Mouse (Mus musculus) heart, postnatal 0 days (tissue): ENCODE results near the gene D10Jhu81e. TPM values are rescaled to one million over a fixed set of nuclear protein-coding genes. Genes with fewer than 3 reads are reported as not detected.

Experiments used
- ATAC-seq: fragments of 200-750 bp; cut with Nextera tagmentation; 2 replicates; pipeline ENCODE4 v1.8.0; 2017; ENCODE audit warnings: low read depth, moderate number of reproducible peaks, moderate library complexity; ENCODE audit not compliant: insufficient read depth
- DNase-seq: peaks from one replicate; pipeline ENCODE4 v3.0.0-alpha.2; 2016; ENCODE audit warnings: low spot score
- H3K27ac ChIP-seq: fragments of 300-500 bp; sonication (generic); 2 replicates; pipeline ENCODE4 v1.5.1; 2014; ENCODE audit warnings: low read depth, mild to moderate bottlenecking
- H3K27me3 ChIP-seq: fragments of 300-500 bp; sonication (generic); 2 replicates; pipeline ENCODE4 v1.6.1; 2014; ENCODE audit warnings: low read length, mixed read lengths; ENCODE audit not compliant: control insufficient read depth, insufficient read depth
- H3K36me3 ChIP-seq: fragments of 300-500 bp; sonication (generic); replicated peaks from 2 replicates; pipeline ENCODE4 v1.6.1; 2014; ENCODE audit warnings: low read length, mixed read lengths; ENCODE audit not compliant: control insufficient read depth, insufficient read depth
- H3K4me1 ChIP-seq: fragments of 300-500 bp; sonication (generic); 2 replicates; pipeline ENCODE4 v1.6.1; 2014; ENCODE audit warnings: antibody characterized with exemption; ENCODE audit not compliant: control insufficient read depth, insufficient read depth
- H3K4me2 ChIP-seq: fragments of 300-500 bp; sonication (generic); 2 replicates; pipeline ENCODE4 v1.6.1; 2014; ENCODE audit warnings: low read depth, mild to moderate bottlenecking, low read length, moderate library complexity
- H3K4me3 ChIP-seq: fragments of 300-500 bp; sonication (generic); 2 replicates; pipeline ENCODE4 v1.5.1; 2014; ENCODE audit warnings: low read depth, low read length
- H3K9ac ChIP-seq: fragments of 300-500 bp; sonication (generic); replicated peaks from 2 replicates; pipeline ENCODE4 v1.6.1; 2014; ENCODE audit warnings: low read depth, low read length, mixed read lengths
- H3K9me3 ChIP-seq: fragments of 300-500 bp; sonication (generic); replicated peaks from 2 replicates; pipeline ENCODE4 v1.6.1; 2016; ENCODE audit warnings: low read length; ENCODE audit not compliant: control insufficient read depth
- CTCF ChIP-seq: IDR thresholded peaks from 2 replicates; pipeline ENCODE4 v1.5.1; 2016; ENCODE audit warnings: antibody characterized with exemption, control low read depth, low read depth
- EP300 ChIP-seq: IDR thresholded peaks from 2 replicates; pipeline ENCODE4 v1.6.1; 2016; ENCODE audit warnings: antibody characterized with exemption, low read depth
- WGBS: fragments of 180-500 bp; shearing (Covaris S2); extraction: QIAGEN DNeasy Blood & Tissue Kit; methylation state at CpG from one replicate; pipeline ENCODE4 v1.1.7; 2014; 5-methylcytosine and 5-hydroxymethylcytosine counted together
- polyA plus RNA-seq: library from polyadenylated mRNA; unstranded; fragments of >200 nt; fragmentation: Nextera tagmentation; extraction: Ambion mirVana; gene quantifications from 2 replicates; pipeline ENCODE4 v1.2.1, GENCODE M21; 2015
- total RNA-seq: library from RNA; depleted of rRNA; stranded (reverse); fragments of >200 nt; gene quantifications from 2 replicates; pipeline ENCODE4 v1.2.3, GENCODE M21; 2014; ENCODE audit warnings: low replicate concordance; rRNA removed

D10Jhu81e gene
- total and polyA plus RNA-seq, 2 experiments from 2014 or later = 87.9 to 442 TPM

- H3K9ac ChIP-seq = no peak overlapping the region
- H3K4me1 ChIP-seq = no peaks in the 10 kb centered on the region
- H3K9me3 ChIP-seq = 0 out of 2 replicates have a peak, but pooled peaks cover 3% of the 10 kb centered on the region
- H3K4me3 ChIP-seq = no peak overlapping the region
- no peaks in the 10 kb centered on the region for H3K36me3 ChIP-seq
- no peak for DNase-seq
- H3K4me2 ChIP-seq = no peak overlapping the region
- no peak for ATAC-seq
- TF ChIP-seq CTCF (no peak), EP300 (no peak)
- H3K27me3 ChIP-seq = no peaks in the 10 kb centered on the region
- 85% methylated on average over 4 of the region's 4 CpGs for WGBS
- no peak overlapping the region for H3K27ac ChIP-seq
These were observed 50.2 kb downstream of the D10Jhu81e start for GRCm38 (mm10) chr10:78119422-78119821.

DNA sequence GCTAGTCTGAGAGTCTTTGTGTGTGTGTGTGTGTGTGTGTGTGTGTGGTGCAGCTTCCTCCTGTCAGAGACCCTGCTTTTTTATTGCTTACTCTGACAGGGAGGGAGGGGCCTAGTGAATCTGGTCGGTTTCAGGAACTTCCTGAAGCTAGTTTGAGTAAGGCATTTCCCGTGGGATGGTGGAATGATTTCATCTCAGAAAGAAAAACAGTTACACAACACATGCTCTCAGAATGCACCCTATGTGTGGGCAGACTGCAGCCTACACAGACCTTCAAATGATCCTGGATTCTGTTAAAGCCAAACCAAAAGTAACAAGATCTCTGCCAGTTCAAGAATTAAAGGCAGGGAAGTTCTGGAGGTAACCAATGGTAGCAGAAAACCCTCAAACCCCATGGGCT, 54.4 kb downstream of the D10Jhu81e start:
- Histone ChIP-seq H3K4me3 (no peak overlapping the region), H3K4me1 (no peaks in the 10 kb centered on the region), H3K36me3 (no peaks in the 10 kb centered on the region), H3K9me3 (0 out of 2 replicates have a peak, but pooled peaks cover 3% of the 10 kb centered on the region), H3K9ac (no peak overlapping the region), H3K27me3 (no peaks in the 10 kb centered on the region), H3K27ac (no peak overlapping the region), H3K4me2 (no peak overlapping the region)
- TF ChIP-seq CTCF (no peak), EP300 (no peak)
- 63% methylated on average over 2 of the region's 2 CpGs for WGBS
- ATAC-seq (no peak), DNase-seq (no peak)

GRCm38 (mm10) chr10:78114521-78115092, 55.0 kb downstream of the D10Jhu81e start:
- Histone ChIP-seq H3K9ac (no peak overlapping the region), H3K4me1 (no peaks in the 10 kb centered on the region), H3K4me3 (no peak overlapping the region), H3K27ac (no peak overlapping the region), H3K36me3 (no peaks in the 10 kb centered on the region), H3K27me3 (no peaks in the 10 kb centered on the region), H3K9me3 (0 out of 2 replicates have a peak, but pooled peaks cover 3% of the 10 kb centered on the region), H3K4me2 (no peak overlapping the region)
- DNase-seq = no peak
- no peak for TF ChIP-seq CTCF
- no peak for TF ChIP-seq EP300
- ATAC-seq = no peak
- whole genome bisulfite sequencing = 86% methylated on average over 4 of the region's 4 CpGs

Other genes starting within 250 kb of the D10Jhu81e start
- gene Trpm2, start 199.2 kb downstream of the D10Jhu81e start, total RNA-seq = 0.27 and 2.4 TPM in 2 replicates
- 0.11 TPM in 2 replicates for gene Trpm2, start 199.2 kb downstream of the D10Jhu81e start, polyA plus RNA-seq
- 14.8 and 48.9 TPM in 2 replicates for gene 1810043G02Rik, start 191.3 kb downstream of the D10Jhu81e start, total RNA-seq
- gene 1810043G02Rik, start 191.3 kb downstream of the D10Jhu81e start, polyA plus RNA-seq = 18.1 and 18.6 TPM in 2 replicates
- 353 and 356 TPM in 2 replicates for gene Pfkl, start 159.7 kb downstream of the D10Jhu81e start, total RNA-seq
- 68.9 and 71.0 TPM in 2 replicates for gene Pfkl, start 159.7 kb downstream of the D10Jhu81e start, polyA plus RNA-seq
- gene Dnmt3l, start 127.8 kb downstream of the D10Jhu81e start, total RNA-seq = not detected in 2 replicates
- not detected in 2 replicates for gene Dnmt3l, start 127.8 kb downstream of the D10Jhu81e start, polyA plus RNA-seq
- gene Aire, start 126.2 kb downstream of the D10Jhu81e start, total RNA-seq = not detected in 2 replicates
- not detected in 2 replicates for gene Aire, start 126.2 kb downstream of the D10Jhu81e start, polyA plus RNA-seq
- gene Icosl, start 100.5 kb downstream of the D10Jhu81e start, total RNA-seq = 6.1 and 7.4 TPM in 2 replicates
- 1.2 and 1.9 TPM in 2 replicates for gene Icosl, start 100.5 kb downstream of the D10Jhu81e start, polyA plus RNA-seq
- gene Pwp2, start 15.4 kb upstream of the D10Jhu81e start, total RNA-seq = 11.5 and 12.1 TPM in 2 replicates
- gene Pwp2, start 15.4 kb upstream of the D10Jhu81e start, polyA plus RNA-seq = 6.2 and 6.9 TPM in 2 replicates
- gene Trappc10, start 74.9 kb upstream of the D10Jhu81e start, total RNA-seq = 51.0 and 53.3 TPM in 2 replicates
- gene Trappc10, start 74.9 kb upstream of the D10Jhu81e start, polyA plus RNA-seq = 13.2 and 13.6 TPM in 2 replicates
- 151 and 164 TPM in 2 replicates for gene Agpat3, start 182.7 kb upstream of the D10Jhu81e start, total RNA-seq
- gene Agpat3, start 182.7 kb upstream of the D10Jhu81e start, polyA plus RNA-seq = 173 and 182 TPM in 2 replicates
- 86.6 and 119 TPM in 2 replicates for gene Rrp1, start 243.3 kb upstream of the D10Jhu81e start, total RNA-seq
- 169 and 177 TPM in 2 replicates for gene Rrp1, start 243.3 kb upstream of the D10Jhu81e start, polyA plus RNA-seq